Mouse (Mus musculus): ENCODE data around the gene Pex1. TPM values are rescaled to one million over a fixed set of nuclear protein-coding genes. Genes with fewer than 3 reads are reported as not detected.
"Not testable (repeated sequence)": the region's sequence is repeated elsewhere in the genome, so short reads cannot be mapped to it uniquely, and the experiment has no call there.

Gene Pex1
- polyA plus RNA-seq, 1 experiment from 2014 or later = 21.8 TPM

- peaks cover 6% of the 10 kb centered on the region; the same call in 1 of the 2 replicates for H3K4me1 ChIP-seq (ENCODE audit: control insufficient read depth, insufficient read depth, low read length)
- under 1% methylated on average over 60 of the region's 60 CpGs for WGBS
Observed at GRCm38 (mm10) chr5:3646991-3647707, 51.3 kb downstream of the Pex1 start.

GRCm38 (mm10) chr5:3647708-3648121, 51.8 kb downstream of the Pex1 start:
- under 1% methylated on average over 22 of the region's 46 CpGs for WGBS
- no peaks in the 10 kb centered on the region for H3K27me3 ChIP-seq (ENCODE audit: control insufficient read depth, insufficient read depth, low read length)
- H3K4me2 ChIP-seq (ENCODE audit: low read length) = peak overlapping the region; percentile 57
- peak overlapping the region; percentile 96 for H3K4me3 ChIP-seq (replicated peaks; ENCODE audit: low read depth, low read length)
- H3K9ac ChIP-seq (replicated peaks; ENCODE audit: low read length) = peak overlapping the region; percentile 88
- peaks cover 17% of the 10 kb centered on the region for H3K36me3 ChIP-seq (ENCODE audit: control insufficient read depth, insufficient read depth, low read length)
- ATAC-seq (ENCODE audit: low FRiP score, low TSS enrichment) (peak; percentile 96), DNase-seq (peak; percentile 93)
- no peaks in the 10 kb centered on the region for H3K9me3 ChIP-seq (ENCODE audit: control insufficient read depth, low read length)
- peaks cover 6% of the 10 kb centered on the region; the same call in 1 of the 2 replicates for H3K4me1 ChIP-seq (ENCODE audit: control insufficient read depth, insufficient read depth, low read length)
- H3K27ac ChIP-seq (replicated peaks; ENCODE audit: low read depth, low read length) = peak overlapping the region; percentile 88

More at GRCm38 (mm10) chr5:3646991-3647707, 51.3 kb downstream of the Pex1 start:
- H3K4me3 ChIP-seq (replicated peaks; ENCODE audit: low read depth, low read length) = peak overlapping the region; percentile 96
- H3K27me3 ChIP-seq (ENCODE audit: control insufficient read depth, insufficient read depth, low read length) = no peaks in the 10 kb centered on the region
- DNase-seq = peak; percentile 80
- peak; percentile 66 for ATAC-seq (ENCODE audit: low FRiP score, low TSS enrichment)
- H3K36me3 ChIP-seq (ENCODE audit: control insufficient read depth, insufficient read depth, low read length) = peaks cover 19% of the 10 kb centered on the region
- peak overlapping the region; percentile 88 for H3K9ac ChIP-seq (replicated peaks; ENCODE audit: low read length)
- peak overlapping the region; percentile 88 for H3K27ac ChIP-seq (replicated peaks; ENCODE audit: low read depth, low read length)
- peak overlapping the region; percentile 57 for H3K4me2 ChIP-seq (ENCODE audit: low read length)
- H3K9me3 ChIP-seq (ENCODE audit: control insufficient read depth, low read length) = no peaks in the 10 kb centered on the region

GRCm38 (mm10) chr5:3648206-3648848, 52.5 kb downstream of the Pex1 start:
- 58% methylated on average over 4 of the region's 4 CpGs for WGBS
- DNase-seq = no peak
- H3K4me1 ChIP-seq (ENCODE audit: control insufficient read depth, insufficient read depth, low read length) = peaks cover 6% of the 10 kb centered on the region; the same call in 1 of the 2 replicates
- H3K4me2 ChIP-seq (ENCODE audit: low read length) = peak overlapping the region; percentile 57
- no peaks in the 10 kb centered on the region for H3K9me3 ChIP-seq (ENCODE audit: control insufficient read depth, low read length)
- no peaks in the 10 kb centered on the region for H3K27me3 ChIP-seq (ENCODE audit: control insufficient read depth, insufficient read depth, low read length)
- no peak overlapping the region for H3K27ac ChIP-seq (replicated peaks; ENCODE audit: low read depth, low read length)
- ATAC-seq (ENCODE audit: low FRiP score, low TSS enrichment) = no peak
- H3K4me3 ChIP-seq (replicated peaks; ENCODE audit: low read depth, low read length) = peak overlapping the region; percentile 96; the same call in 1 of the 2 replicates
- H3K9ac ChIP-seq (replicated peaks; ENCODE audit: low read length) = no peak overlapping the region
- peaks cover 14% of the 10 kb centered on the region for H3K36me3 ChIP-seq (ENCODE audit: control insufficient read depth, insufficient read depth, low read length)

- peaks cover 11% of the 10 kb centered on the region for H3K36me3 ChIP-seq (ENCODE audit: control insufficient read depth, insufficient read depth, low read length)
- H3K9me3 ChIP-seq (ENCODE audit: control insufficient read depth, low read length) = no peaks in the 10 kb centered on the region
- no peak overlapping the region for H3K4me2 ChIP-seq (ENCODE audit: low read length)
- WGBS = 77% methylated on average over 4 of the region's 4 CpGs
- H3K4me1 ChIP-seq (ENCODE audit: control insufficient read depth, insufficient read depth, low read length) = peaks cover 6% of the 10 kb centered on the region; the same call in 1 of the 2 replicates
- H3K9ac ChIP-seq (replicated peaks; ENCODE audit: low read length) = no peak overlapping the region
- no peak overlapping the region for H3K4me3 ChIP-seq (replicated peaks; ENCODE audit: low read depth, low read length)
- ATAC-seq (ENCODE audit: low FRiP score, low TSS enrichment) (no peak), DNase-seq (no peak)
- no peaks in the 10 kb centered on the region for H3K27me3 ChIP-seq (ENCODE audit: control insufficient read depth, insufficient read depth, low read length)
- no peak overlapping the region for H3K27ac ChIP-seq (replicated peaks; ENCODE audit: low read depth, low read length)
Observed at GRCm38 (mm10) chr5:3648849-3649210, 53.0 kb downstream of the Pex1 start.

- Histone ChIP-seq H3K4me3 (replicated peaks; ENCODE audit: low read depth, low read length) (no peak within 1 kb of the TSS), H3K27ac (replicated peaks; ENCODE audit: low read depth, low read length) (no peak within 1 kb of the TSS), H3K4me1 (ENCODE audit: control insufficient read depth, insufficient read depth, low read length) (peaks cover 6% of the 10 kb centered on the region; the same call in 1 of the 2 replicates), H3K9ac (replicated peaks; ENCODE audit: low read length) (no peak within 1 kb of the TSS), H3K27me3 (ENCODE audit: control insufficient read depth, insufficient read depth, low read length) (no peaks in the 10 kb centered on the region), H3K9me3 (ENCODE audit: control insufficient read depth, low read length) (no peaks in the 10 kb centered on the region), H3K36me3 (ENCODE audit: control insufficient read depth, insufficient read depth, low read length) (no peaks in the 10 kb centered on the region), H3K4me2 (ENCODE audit: low read length) (no peak within 1 kb of the TSS)
- DNase-seq = no peak
- ATAC-seq (ENCODE audit: low FRiP score, low TSS enrichment) = no peak
- WGBS = 75% methylated on average over 6 of the region's 6 CpGs
Observed at GRCm38 (mm10) chr5:3650881-3651280, 55.0 kb downstream of the Pex1 start, which contains the start of gene Tmbim7. Gene Tmbim7 (plus strand): TSS chr5:3651181.

- Histone ChIP-seq H3K9me3 (ENCODE audit: control insufficient read depth, low read length) (no peaks in the 10 kb centered on the region), H3K4me1 (ENCODE audit: control insufficient read depth, insufficient read depth, low read length) (peaks cover under 1% of the 10 kb centered on the region; the same call in 1 of the 2 replicates), H3K9ac (replicated peaks; ENCODE audit: low read length) (no peak overlapping the region), H3K27me3 (ENCODE audit: control insufficient read depth, insufficient read depth, low read length) (no peaks in the 10 kb centered on the region), H3K4me2 (ENCODE audit: low read length) (no peak overlapping the region), H3K4me3 (replicated peaks; ENCODE audit: low read depth, low read length) (no peak overlapping the region), H3K27ac (replicated peaks; ENCODE audit: low read depth, low read length) (no peak overlapping the region), H3K36me3 (ENCODE audit: control insufficient read depth, insufficient read depth, low read length) (no peaks in the 10 kb centered on the region)
- 86% methylated on average over 5 of the region's 5 CpGs for WGBS
- no peak for ATAC-seq (ENCODE audit: low FRiP score, low TSS enrichment)
- no peak for DNase-seq
Observed at GRCm38 (mm10) chr5:3651621-3652020, 55.8 kb downstream of the Pex1 start.

GRCm38 (mm10) chr5:3652903-3653575, 57.2 kb downstream of the Pex1 start:
- H3K9me3 ChIP-seq (ENCODE audit: control insufficient read depth, low read length); H3K4me3 ChIP-seq (replicated peaks; ENCODE audit: low read depth, low read length); H3K4me2 ChIP-seq (ENCODE audit: low read length); H3K9ac ChIP-seq (replicated peaks; ENCODE audit: low read length); H3K27ac ChIP-seq (replicated peaks; ENCODE audit: low read depth, low read length); H3K36me3 ChIP-seq (ENCODE audit: control insufficient read depth, insufficient read depth, low read length); ATAC-seq (ENCODE audit: low FRiP score, low TSS enrichment); H3K27me3 ChIP-seq (ENCODE audit: control insufficient read depth, insufficient read depth, low read length); H3K4me1 ChIP-seq (ENCODE audit: control insufficient read depth, insufficient read depth, low read length); DNase-seq: not testable (repeated sequence)
- 94% methylated on average over 14 of the region's 25 CpGs for WGBS

GRCm38 (mm10) chr5:3653801-3654200, 57.9 kb downstream of the Pex1 start:
- H3K27me3 ChIP-seq (ENCODE audit: control insufficient read depth, insufficient read depth, low read length) = no peaks in the 10 kb centered on the region
- no peak overlapping the region for H3K27ac ChIP-seq (replicated peaks; ENCODE audit: low read depth, low read length)
- ATAC-seq (ENCODE audit: low FRiP score, low TSS enrichment) (no peak), DNase-seq (no peak)
- 91% methylated on average over 4 of the region's 4 CpGs for WGBS
- no peaks in the 10 kb centered on the region for H3K9me3 ChIP-seq (ENCODE audit: control insufficient read depth, low read length)
- H3K9ac ChIP-seq (replicated peaks; ENCODE audit: low read length) = no peak overlapping the region
- no peaks in the 10 kb centered on the region for H3K4me1 ChIP-seq (ENCODE audit: control insufficient read depth, insufficient read depth, low read length)
- no peaks in the 10 kb centered on the region for H3K36me3 ChIP-seq (ENCODE audit: control insufficient read depth, insufficient read depth, low read length)
- no peak overlapping the region for H3K4me2 ChIP-seq (ENCODE audit: low read length)
- no peak overlapping the region for H3K4me3 ChIP-seq (replicated peaks; ENCODE audit: low read depth, low read length)

Measured in midbrain, embryonic 14.5 days (tissue).